Mouse (Mus musculus): ENCODE data around the gene Uhrf1.

Gene Uhrf1

GRCm38 (mm10) chr17:56345364-56345763 lies 42.2 kb downstream of the Uhrf1 start:
- in situ Hi-C loops (cut with MboI, MseI), result no loop called here

DNA sequence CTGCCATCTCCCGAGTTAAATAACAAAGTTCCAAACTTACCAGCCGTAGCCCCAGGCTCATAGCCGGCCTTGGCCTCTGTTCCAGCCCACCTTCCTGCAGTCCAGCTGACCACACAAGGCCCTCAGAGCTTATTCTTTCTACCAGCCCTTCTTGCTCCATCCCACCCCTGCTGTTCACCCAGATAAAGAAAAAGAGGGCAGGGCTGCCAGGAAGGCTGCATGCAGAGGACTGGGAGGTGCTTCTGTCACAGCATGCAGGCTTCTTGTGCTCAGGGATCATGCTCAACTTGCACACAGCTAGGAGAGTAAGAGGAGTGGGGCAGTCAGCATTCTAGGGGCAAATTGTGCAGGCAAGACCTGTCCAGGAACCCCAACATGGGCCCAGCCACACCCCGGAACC lies 45.0 kb downstream of the Uhrf1 start:
- in situ Hi-C loops (cut with MboI, MseI), result no loop called here

- in situ Hi-C loops (cut with MboI, MseI), result no loop called here
Measured at GRCm38 (mm10) chr17:56348586-56348985, 45.5 kb downstream of the Uhrf1 start.

DNA sequence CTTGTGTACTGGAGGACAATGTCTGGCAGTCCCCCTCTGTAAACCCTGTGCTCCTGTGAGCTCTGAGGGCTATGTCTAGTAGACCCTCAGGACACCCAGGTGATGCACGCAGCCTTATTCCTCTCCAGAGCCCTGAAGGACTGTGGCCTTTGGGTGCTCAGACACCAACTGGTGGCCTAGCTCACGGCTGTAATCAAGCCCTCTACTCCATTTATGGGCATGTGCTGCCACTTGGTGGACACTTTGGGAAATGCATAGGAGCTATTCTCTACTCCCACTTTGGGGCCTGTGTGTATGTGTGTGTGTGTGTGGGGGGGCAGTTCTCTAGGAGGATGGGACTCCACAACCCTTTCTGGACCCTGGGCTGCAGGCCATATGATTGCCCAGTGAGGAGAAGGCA lies 47.6 kb downstream of the Uhrf1 start:
- in situ Hi-C loops (cut with MboI, MseI), result loop anchor here (5.0 kb wide), 1 partner anchor 33 kb away; no protein-coding TSS in a partner anchor

- in situ Hi-C loops (cut with MboI, MseI), result loop anchor here (5.0 kb wide), 2 partner anchors 130 to 195 kb away; partner anchors contain the start of gene Gm20219
Measured at GRCm38 (mm10) chr17:56356921-56357885, 54.1 kb downstream of the Uhrf1 start.

GRCm38 (mm10) chr17:56359183-56359725 lies 56.1 kb downstream of the Uhrf1 start:
- in situ Hi-C loops (cut with MboI, MseI), result loop anchor here (5.0 kb wide), 2 partner anchors 128 to 193 kb away; partner anchors contain the start of gene Gm20219

- in situ Hi-C loops (cut with MboI, MseI), result loop anchor here (5.0 kb wide), 2 partner anchors 127 to 192 kb away; partner anchors contain the start of gene Gm20219
Measured at GRCm38 (mm10) chr17:56359864-56360263, 56.7 kb downstream of the Uhrf1 start.

GRCm38 (mm10) chr17:56360451-56360850 lies 57.3 kb downstream of the Uhrf1 start:
- in situ Hi-C loops (cut with MboI, MseI), result no loop called here

GRCm38 (mm10) chr17:56361542-56361941 lies 58.4 kb downstream of the Uhrf1 start:
- in situ Hi-C loops (cut with MboI, MseI), result no loop called here

DNA sequence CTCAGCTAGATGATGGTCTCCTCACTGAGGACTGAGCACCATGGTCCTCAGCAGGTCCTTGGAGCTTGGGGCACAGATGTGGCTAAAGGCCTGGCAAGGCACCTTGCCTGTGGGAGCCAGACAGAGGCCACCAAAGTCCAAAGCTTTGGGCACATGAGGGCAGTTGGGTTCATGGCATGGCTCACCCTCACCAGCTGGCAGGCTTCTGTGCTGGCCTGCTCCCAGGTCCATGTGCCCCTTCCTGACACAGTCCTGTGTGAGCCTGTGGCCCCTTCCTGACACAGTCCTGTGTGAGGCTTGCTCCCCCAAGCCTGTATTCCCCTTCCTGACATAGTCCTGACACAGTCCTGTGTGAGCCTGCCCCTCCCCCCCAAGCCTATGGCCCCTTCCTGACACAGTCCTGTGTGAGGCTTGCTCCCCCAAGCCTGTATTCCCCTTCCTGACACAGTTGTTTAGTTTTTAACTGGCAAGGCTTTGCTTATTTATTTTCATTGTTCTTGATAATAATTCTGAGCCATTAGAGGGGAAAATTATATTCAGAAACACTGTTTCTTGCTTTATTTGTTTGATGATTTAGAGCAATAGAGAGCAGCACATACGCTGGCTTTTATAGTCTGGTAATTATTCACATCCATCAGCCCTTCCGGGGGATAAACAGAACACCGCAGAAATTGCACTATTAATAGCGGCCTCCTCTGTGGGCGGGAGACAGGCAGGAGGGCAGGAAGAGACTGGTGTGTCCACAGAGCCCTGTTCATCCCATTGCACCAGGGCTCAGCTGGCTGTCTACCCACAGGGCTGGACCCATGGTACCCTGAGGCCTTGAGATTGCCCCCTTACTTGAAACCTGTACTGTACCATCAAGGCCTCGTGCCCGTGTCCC lies 62.9 kb downstream of the Uhrf1 start:
- in situ Hi-C loops (cut with MboI, MseI), result no loop called here

DNA sequence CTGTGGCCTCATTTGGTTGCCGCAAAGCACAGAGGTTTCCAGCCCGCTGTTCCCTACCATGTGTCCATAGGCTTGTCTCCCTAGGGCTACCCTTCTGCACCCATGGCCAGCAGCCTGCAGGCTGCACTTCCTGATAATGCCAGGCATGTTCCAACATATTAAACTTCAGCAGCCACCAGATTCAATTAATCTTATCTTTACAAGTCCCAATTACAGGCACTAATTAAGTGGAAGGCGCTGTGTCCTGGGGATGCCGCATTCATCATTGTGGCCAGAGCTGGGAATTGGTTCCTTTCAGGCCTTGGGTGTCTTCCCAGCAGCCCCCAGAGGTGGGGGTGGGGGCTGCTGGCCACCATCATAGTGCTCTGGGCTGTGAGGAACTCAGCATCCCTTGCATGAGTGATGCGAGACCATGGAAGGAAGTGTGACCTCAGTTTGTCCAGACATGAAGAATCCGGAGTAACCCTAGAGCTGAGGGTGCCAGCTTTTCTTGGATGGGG lies 65.2 kb downstream of the Uhrf1 start:
- in situ Hi-C loops (cut with MboI, MseI), result no loop called here

GRCm38 (mm10) chr17:56370090-56370489 lies 67.0 kb downstream of the Uhrf1 start:
- in situ Hi-C loops (cut with MboI, MseI), result no loop called here

- in situ Hi-C loops (cut with MboI, MseI), result no loop called here
Measured at GRCm38 (mm10) chr17:56371029-56371660, 68.0 kb downstream of the Uhrf1 start.

GRCm38 (mm10) chr17:56372109-56372508 lies 69.0 kb downstream of the Uhrf1 start:
- in situ Hi-C loops (cut with MboI, MseI), result no loop called here

All from regulatory T cell (primary cell).